Mouse (Mus musculus) MEL (cell line): ENCODE measurements around the gene Poldip2.

Experiments used
- CTCF ChIP-seq, 3 experiments: IDR thresholded peaks in 2 of 3; conservative IDR thresholded peaks in 1 of 3; 2 replicates each; pipeline ENCODE4 v1.5.1; 2011 to 2012; ENCODE audit warnings: low read length in 3 of 3, low read depth in 2 of 3, mild to moderate bottlenecking in 2 of 3, improper control_type of control experiment in 1 of 3, inconsistent platforms in 1 of 3, mixed read lengths in 1 of 3, moderate library complexity in 1 of 3; ENCODE audit not compliant: control insufficient read depth in 1 of 3, insufficient read depth in 1 of 3, poor library complexity in 1 of 3, severe bottlenecking in 1 of 3
- GATA1 ChIP-seq: IDR thresholded peaks from 2 replicates; pipeline ENCODE4 v1.6.1; 2011; ENCODE audit warnings: low read depth, low read length, improper control_type of control experiment
- MAX ChIP-seq: IDR thresholded peaks from 2 replicates; pipeline ENCODE4 v1.6.1; 2011; ENCODE audit warnings: low read length, improper control_type of control experiment
- NELFE ChIP-seq: IDR thresholded peaks from 2 replicates; pipeline ENCODE4 v1.6.1; 2011; ENCODE audit warnings: low read depth, low read length, improper control_type of control experiment
- POLR2A ChIP-seq, 2 experiments: IDR thresholded peaks; 2 replicates each; pipeline ENCODE4 v1.6.1; 2011 to 2012; ENCODE audit warnings: low read length in 2 of 2, mild to moderate bottlenecking in 2 of 2, control low read depth in 1 of 2, improper control_type of control experiment in 1 of 2, low read depth in 1 of 2, moderate library complexity in 1 of 2; ENCODE audit not compliant: control insufficient read depth in 1 of 2, insufficient read depth in 1 of 2, poor library complexity in 1 of 2
- RAD21 ChIP-seq: IDR thresholded peaks from 2 replicates; pipeline ENCODE4 v1.6.1; 2011; ENCODE audit warnings: mild to moderate bottlenecking, low read depth, low read length, improper control_type of control experiment

DNA sequence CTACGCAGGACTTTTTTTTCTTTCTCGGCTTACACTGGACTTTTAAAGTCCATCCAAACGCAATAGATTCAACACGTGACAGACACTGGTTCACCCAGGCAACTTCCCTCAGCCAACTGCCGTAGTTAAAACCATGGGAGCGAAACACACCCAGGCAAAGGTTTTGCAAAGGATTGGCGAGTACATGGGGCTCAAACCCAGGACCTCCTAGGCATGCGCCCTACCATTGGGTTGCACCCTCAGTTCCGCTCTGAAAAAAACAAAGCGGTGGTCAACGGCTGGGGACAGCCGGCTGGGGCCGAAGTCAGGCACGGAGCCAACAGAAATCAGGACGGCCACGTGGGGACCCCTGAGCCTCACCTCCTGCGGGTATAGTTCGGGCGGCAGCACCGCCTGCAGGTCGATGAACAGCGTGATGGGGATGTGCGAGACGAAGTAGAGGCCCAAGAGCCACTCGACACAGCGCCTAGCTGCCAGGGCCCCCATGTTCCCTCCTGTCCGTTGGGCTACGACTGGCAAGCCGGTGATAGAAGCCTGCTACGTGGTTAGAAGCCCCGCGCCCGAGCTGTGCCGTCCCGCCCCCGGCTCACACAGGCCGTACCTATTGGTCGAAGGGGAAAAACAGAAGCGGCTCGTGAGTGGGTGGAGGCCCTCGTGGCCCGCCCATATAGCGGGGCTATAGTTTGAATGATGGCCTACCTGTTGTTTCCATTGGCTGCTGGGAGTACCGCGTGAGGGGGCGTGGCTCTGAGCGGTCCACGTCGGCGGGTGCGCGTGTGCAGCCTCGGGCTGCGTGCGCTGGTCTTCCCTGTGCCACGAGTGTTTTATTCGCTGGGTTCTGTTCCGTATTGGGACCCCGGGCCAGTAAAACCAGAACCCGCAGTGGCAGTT is 38.4 kb downstream of the Poldip2 start, which contains the start of gene Tmem97:
- TF ChIP-seq POLR2A (IDR thresholded peaks at IDR 0.05; ENCODE audit: control insufficient read depth in 1 of 2, insufficient read depth in 1 of 2, low read depth in 1 of 2, low read length in 2 of 2, poor library complexity in 1 of 2) (peak; percentile 74 to 98), RAD21 (no peak; the same call in 1 of the 2 replicates), MAX (peak; percentile 94), CTCF (IDR thresholded peaks at IDR 0.05 in 2 of 3, conservative IDR thresholded peaks at IDR 0.05 in 1 of 3; ENCODE audit: control insufficient read depth in 1 of 3, insufficient read depth in 1 of 3, low read depth in 2 of 3, low read length in 3 of 3, poor library complexity in 1 of 3, severe bottlenecking in 1 of 3) (no peak), GATA1 (no peak), NELFE (peak; percentile 95)
